Mouse (Mus musculus) inflammation-experienced regulatory T-cells, adult 6 months (primary cell): Measurements from ENCODE around the gene Hectd2. TPM values are rescaled to one million over a fixed set of nuclear protein-coding genes. Genes with fewer than 3 reads are reported as not detected.

ENCODE experiments used
- ATAC-seq: one replicate; pipeline ENCODE4 v1.8.0; 2017
- polyA plus RNA-seq, 3 experiments: library from polyadenylated mRNA; unstranded; fragments of 100-300 nt; shearing (Covaris generic); gene quantifications; one replicate each; pipeline ENCODE4 v1.2.1; 2017

Hectd2 gene
- polyA plus RNA-seq, result 1 to 10 TPM; 1.4 to 2.1 (median 1.8) TPM

GRCm38 (mm10) chr19:36554046-36554784 is at the start of gene Hectd2:
TSS of gene Hectd2 (plus strand) at chr19:36554639.
- ATAC-seq, result peak; percentile 51

GRCm38 (mm10) chr19:36504716-36505115 is 49.7 kb upstream of the Hectd2 start:
- ATAC-seq, result no peak

GRCm38 (mm10) chr19:36511305-36511704 is 43.1 kb upstream of the Hectd2 start:
- ATAC-seq, result no peak

GRCm38 (mm10) chr19:36518461-36518860 is 36.0 kb upstream of the Hectd2 start:
- no peak for ATAC-seq

- no peak for ATAC-seq
Measured at GRCm38 (mm10) chr19:36521568-36521967, 32.9 kb upstream of the Hectd2 start.

GRCm38 (mm10) chr19:36522558-36523195 is 31.8 kb upstream of the Hectd2 start:
- peak; percentile 91 for ATAC-seq

GRCm38 (mm10) chr19:36525071-36525470 is 29.4 kb upstream of the Hectd2 start:
- ATAC-seq, result no peak

GRCm38 (mm10) chr19:36533082-36533481 is 21.4 kb upstream of the Hectd2 start:
- no peak for ATAC-seq

- ATAC-seq, result peak; percentile 83
Measured at GRCm38 (mm10) chr19:36534011-36534765, 20.3 kb upstream of the Hectd2 start.

GRCm38 (mm10) chr19:36534766-36535140 is 19.7 kb upstream of the Hectd2 start:
- ATAC-seq, result no peak

- no peak for ATAC-seq
Measured at GRCm38 (mm10) chr19:36535186-36535585, 19.3 kb upstream of the Hectd2 start.

GRCm38 (mm10) chr19:36535878-36536277 is 18.6 kb upstream of the Hectd2 start:
- ATAC-seq, result no peak

GRCm38 (mm10) chr19:36536929-36537328 is 17.5 kb upstream of the Hectd2 start:
- ATAC-seq, result no peak

GRCm38 (mm10) chr19:36538528-36538927 is 15.9 kb upstream of the Hectd2 start:
- peak; percentile 66 for ATAC-seq

GRCm38 (mm10) chr19:36539311-36539710 is 15.1 kb upstream of the Hectd2 start:
- peak; percentile 55 for ATAC-seq

- no peak for ATAC-seq
Measured at GRCm38 (mm10) chr19:36540012-36540606, 14.3 kb upstream of the Hectd2 start.

- no peak for ATAC-seq
Measured at GRCm38 (mm10) chr19:36540776-36541175, 13.7 kb upstream of the Hectd2 start.

- ATAC-seq, result peak; percentile 41
Measured at GRCm38 (mm10) chr19:36553561-36554045, 836 bp upstream of the Hectd2 start.

- peak; percentile 37 for ATAC-seq
Measured at GRCm38 (mm10) chr19:36554785-36555595, 551 bp downstream of the Hectd2 start.

GRCm38 (mm10) chr19:36559331-36559730 is 4.9 kb downstream of the Hectd2 start:
- no peak for ATAC-seq

- ATAC-seq, result peak; percentile 41
Measured at GRCm38 (mm10) chr19:36560160-36560559, 5.7 kb downstream of the Hectd2 start.

- ATAC-seq, result no peak
Measured at GRCm38 (mm10) chr19:36561171-36561570, 6.7 kb downstream of the Hectd2 start.
